Mouse (Mus musculus) neural tube, postnatal 0 days (tissue): Measurements from ENCODE around the gene Ebf3. TPM values are rescaled to one million over a fixed set of nuclear protein-coding genes. Genes with fewer than 3 reads are reported as not detected.

ENCODE experiments used
- polyA plus RNA-seq: library from polyadenylated mRNA; unstranded; fragments of >200 nt; fragmentation: Nextera tagmentation; extraction: Ambion mirVana; gene quantifications from 2 replicates; pipeline ENCODE4 v1.2.1, GENCODE M21; 2015

Gene Ebf3
- polyA plus RNA-seq, result 18.4 and 19.5 TPM in 2 replicates

GRCm38 (mm10) chr7:137313904-137314691 is at the start of gene Ebf3:
Gene Ebf3 (minus strand): TSS chr7:137314445.

Other genes with a start within 250 kb of the Ebf3 start
- 19.8 and 20.6 TPM in 2 replicates for gene 9430038I01Rik, start 96.3 kb upstream of the Ebf3 start, polyA plus RNA-seq
- 228 and 244 TPM in 2 replicates for gene Glrx3, start 123.2 kb upstream of the Ebf3 start, polyA plus RNA-seq